Mouse (Mus musculus) heart, postnatal 0 days (tissue): ENCODE results near the gene Ust. TPM values are rescaled to one million over a fixed set of nuclear protein-coding genes. Genes with fewer than 3 reads are reported as not detected.

Source experiments
- ATAC-seq: fragments of 200-750 bp; cut with Nextera tagmentation; 2 replicates; pipeline ENCODE4 v1.8.0; 2017; ENCODE audit warnings: low read depth, moderate number of reproducible peaks, moderate library complexity; ENCODE audit not compliant: insufficient read depth
- DNase-seq: peaks from one replicate; pipeline ENCODE4 v3.0.0-alpha.2; 2016; ENCODE audit warnings: low spot score
- H3K27ac ChIP-seq: fragments of 300-500 bp; sonication (generic); 2 replicates; pipeline ENCODE4 v1.5.1; 2014; ENCODE audit warnings: low read depth, mild to moderate bottlenecking
- H3K27me3 ChIP-seq: fragments of 300-500 bp; sonication (generic); 2 replicates; pipeline ENCODE4 v1.6.1; 2014; ENCODE audit warnings: low read length, mixed read lengths; ENCODE audit not compliant: control insufficient read depth, insufficient read depth
- H3K36me3 ChIP-seq: fragments of 300-500 bp; sonication (generic); replicated peaks from 2 replicates; pipeline ENCODE4 v1.6.1; 2014; ENCODE audit warnings: low read length, mixed read lengths; ENCODE audit not compliant: control insufficient read depth, insufficient read depth
- H3K4me1 ChIP-seq: fragments of 300-500 bp; sonication (generic); 2 replicates; pipeline ENCODE4 v1.6.1; 2014; ENCODE audit warnings: antibody characterized with exemption; ENCODE audit not compliant: control insufficient read depth, insufficient read depth
- H3K4me2 ChIP-seq: fragments of 300-500 bp; sonication (generic); 2 replicates; pipeline ENCODE4 v1.6.1; 2014; ENCODE audit warnings: low read depth, mild to moderate bottlenecking, low read length, moderate library complexity
- H3K4me3 ChIP-seq: fragments of 300-500 bp; sonication (generic); 2 replicates; pipeline ENCODE4 v1.5.1; 2014; ENCODE audit warnings: low read depth, low read length
- H3K9ac ChIP-seq: fragments of 300-500 bp; sonication (generic); replicated peaks from 2 replicates; pipeline ENCODE4 v1.6.1; 2014; ENCODE audit warnings: low read depth, low read length, mixed read lengths
- H3K9me3 ChIP-seq: fragments of 300-500 bp; sonication (generic); replicated peaks from 2 replicates; pipeline ENCODE4 v1.6.1; 2016; ENCODE audit warnings: low read length; ENCODE audit not compliant: control insufficient read depth
- CTCF ChIP-seq: IDR thresholded peaks from 2 replicates; pipeline ENCODE4 v1.5.1; 2016; ENCODE audit warnings: antibody characterized with exemption, control low read depth, low read depth
- EP300 ChIP-seq: IDR thresholded peaks from 2 replicates; pipeline ENCODE4 v1.6.1; 2016; ENCODE audit warnings: antibody characterized with exemption, low read depth
- WGBS: fragments of 180-500 bp; shearing (Covaris S2); extraction: QIAGEN DNeasy Blood & Tissue Kit; methylation state at CpG from one replicate; pipeline ENCODE4 v1.1.7; 2014; 5-methylcytosine and 5-hydroxymethylcytosine counted together
- polyA plus RNA-seq: library from polyadenylated mRNA; unstranded; fragments of >200 nt; fragmentation: Nextera tagmentation; extraction: Ambion mirVana; gene quantifications from 2 replicates; pipeline ENCODE4 v1.2.1, GENCODE M21; 2015
- total RNA-seq: library from RNA; depleted of rRNA; stranded (reverse); fragments of >200 nt; gene quantifications from 2 replicates; pipeline ENCODE4 v1.2.3, GENCODE M21; 2014; ENCODE audit warnings: low replicate concordance

Gene Ust
- total and polyA plus RNA-seq, 2 experiments from 2014 or later: 1.1 to 1.2 TPM

- no peak overlapping the region for H3K4me3 ChIP-seq
- H3K4me2 ChIP-seq: no peak overlapping the region
- H3K36me3 ChIP-seq: no peaks in the 10 kb centered on the region
- no peaks in the 10 kb centered on the region for H3K4me1 ChIP-seq
- H3K9ac ChIP-seq: no peak overlapping the region
- DNase-seq (no peak), ATAC-seq (no peak)
- 81% methylated on average over 6 of the region's 6 CpGs for WGBS
- 0 out of 2 replicates have a peak, but pooled peaks cover 5% of the 10 kb centered on the region for H3K9me3 ChIP-seq
- H3K27ac ChIP-seq: no peak overlapping the region
- peaks cover 9% of the 10 kb centered on the region for H3K27me3 ChIP-seq
- TF ChIP-seq CTCF (no peak), EP300 (no peak)
These were observed 6.4 kb downstream of the Ust start for GRCm38 (mm10) chr10:8512222-8512621.

- 72% methylated on average over 8 of the region's 8 CpGs for WGBS
- no peak for DNase-seq
- Histone ChIP-seq H3K9me3 (0 out of 2 replicates have a peak, but pooled peaks cover 5% of the 10 kb centered on the region), H3K36me3 (no peaks in the 10 kb centered on the region), H3K9ac (no peak overlapping the region), H3K27ac (no peak overlapping the region), H3K27me3 (peaks cover 4% of the 10 kb centered on the region), H3K4me2 (no peak overlapping the region), H3K4me1 (no peaks in the 10 kb centered on the region), H3K4me3 (no peak overlapping the region)
- no peak for ATAC-seq
- TF ChIP-seq CTCF (no peak), EP300 (no peak)
These were observed 6.9 kb downstream of the Ust start for GRCm38 (mm10) chr10:8511760-8512159.

DNA sequence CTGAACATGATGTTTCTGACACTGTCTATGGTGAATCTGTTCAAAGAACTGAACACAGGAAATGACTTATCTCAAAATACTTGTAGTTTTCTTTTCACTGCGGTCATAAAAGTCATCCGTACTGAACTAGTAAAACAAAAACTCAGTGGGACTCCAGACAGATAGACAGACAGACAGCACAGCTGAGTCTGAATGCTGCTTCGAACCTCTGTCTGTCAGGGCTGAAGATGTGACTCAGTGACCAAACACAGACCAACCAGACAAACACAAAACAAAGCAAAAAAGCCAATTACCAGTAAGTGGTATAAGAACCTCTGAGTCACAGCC, 12.4 kb downstream of the Ust start:
- WGBS: 57% methylated on average over 3 of the region's 3 CpGs
- no peak for TF ChIP-seq EP300
- no peak for TF ChIP-seq CTCF

DNA sequence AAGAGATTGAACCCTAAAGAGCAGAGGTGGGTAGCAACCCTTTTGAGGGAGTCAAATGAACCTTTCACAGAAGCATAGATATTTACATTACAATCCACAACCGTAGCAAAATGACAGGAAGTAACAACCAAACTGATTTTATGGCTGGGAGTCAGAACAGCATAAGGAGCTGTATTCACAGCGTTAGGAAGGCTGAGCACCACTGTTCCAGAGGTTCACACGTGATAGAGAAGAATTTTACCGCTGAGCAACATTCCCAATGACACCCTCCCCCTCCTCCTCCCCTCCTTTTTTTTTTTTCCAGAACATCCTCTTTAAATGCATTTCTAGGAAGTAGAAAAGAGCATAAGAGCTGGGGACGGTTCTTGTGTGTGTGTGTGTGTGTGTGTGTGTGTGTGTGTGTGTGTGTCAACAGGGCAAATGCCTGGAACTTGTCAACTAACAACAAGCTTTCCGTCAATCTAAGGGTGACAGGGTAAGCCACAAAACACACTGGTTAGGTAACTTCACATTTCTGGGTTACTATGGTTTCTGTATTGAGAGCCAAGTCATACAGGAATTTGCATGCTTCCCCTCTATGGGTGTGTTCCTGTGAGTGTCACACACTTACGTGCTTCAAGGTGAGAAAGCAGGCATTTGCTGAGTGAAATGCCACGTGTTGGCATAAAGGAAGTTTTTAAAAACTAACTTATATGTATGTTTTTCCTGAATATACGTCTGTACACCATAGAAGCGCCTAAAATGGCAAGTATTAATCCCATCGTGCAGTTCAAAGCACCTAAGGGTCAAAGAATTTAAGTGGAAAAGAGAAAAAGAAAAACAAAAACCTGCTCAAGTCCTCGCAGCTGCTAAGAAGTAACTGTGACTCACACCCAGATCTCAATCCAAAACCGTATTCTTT, 13.0 kb downstream of the Ust start:
- DNase-seq (no peak), ATAC-seq (0 out of 2 replicates have a peak, but pooled peaks have one; percentile 30)
- Histone ChIP-seq H3K27me3 (no peaks in the 10 kb centered on the region), H3K4me2 (no peak overlapping the region; the same call in 1 of the 2 replicates), H3K9me3 (no peaks in the 10 kb centered on the region), H3K9ac (no peak overlapping the region), H3K4me3 (no peak overlapping the region), H3K36me3 (no peaks in the 10 kb centered on the region), H3K27ac (no peak overlapping the region; the same call in 1 of the 2 replicates), H3K4me1 (peaks cover 11% of the 10 kb centered on the region)
- 39% methylated on average over 13 of the region's 13 CpGs for WGBS
- no peak for TF ChIP-seq CTCF

More for the DNA sequence above, 12.4 kb downstream of the Ust start:
- Histone ChIP-seq H3K36me3 (no peaks in the 10 kb centered on the region), H3K4me2 (no peak overlapping the region), H3K4me1 (peaks cover 11% of the 10 kb centered on the region), H3K9ac (no peak overlapping the region), H3K27ac (no peak overlapping the region), H3K9me3 (no peaks in the 10 kb centered on the region), H3K4me3 (no peak overlapping the region), H3K27me3 (no peaks in the 10 kb centered on the region)
- no peak for ATAC-seq
- DNase-seq: no peak

DNA sequence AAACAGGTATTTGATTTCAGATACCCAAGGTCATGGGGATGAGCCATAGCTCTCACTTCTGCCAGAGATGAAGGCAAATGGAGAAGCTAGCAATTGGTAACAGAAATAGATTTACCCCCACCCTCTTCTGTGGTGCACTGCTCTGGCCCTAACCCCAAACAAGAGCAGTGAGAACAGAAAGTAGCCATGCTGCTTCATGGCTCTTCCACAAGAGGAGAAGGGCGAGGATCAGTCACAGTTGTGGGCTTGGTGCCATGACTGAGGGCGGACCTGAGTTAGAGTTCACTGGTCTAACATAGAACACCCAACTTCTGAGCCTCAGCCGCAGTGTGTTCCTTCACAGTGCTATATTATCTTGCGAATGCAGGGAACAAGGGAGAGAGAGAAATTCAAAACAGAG, 13.8 kb downstream of the Ust start:
- Histone ChIP-seq H3K4me2 (no peak overlapping the region), H3K27ac (no peak overlapping the region), H3K4me1 (peaks cover 11% of the 10 kb centered on the region), H3K9ac (no peak overlapping the region), H3K4me3 (no peak overlapping the region), H3K36me3 (no peaks in the 10 kb centered on the region), H3K9me3 (no peaks in the 10 kb centered on the region), H3K27me3 (no peaks in the 10 kb centered on the region)
- TF ChIP-seq CTCF (no peak), EP300 (no peak)
- ATAC-seq (no peak), DNase-seq (no peak)
- WGBS: 76% methylated on average over 4 of the region's 4 CpGs
